22 mouse cellular contexts compared by ENCODE assay signal in the genomic region with DNA sequence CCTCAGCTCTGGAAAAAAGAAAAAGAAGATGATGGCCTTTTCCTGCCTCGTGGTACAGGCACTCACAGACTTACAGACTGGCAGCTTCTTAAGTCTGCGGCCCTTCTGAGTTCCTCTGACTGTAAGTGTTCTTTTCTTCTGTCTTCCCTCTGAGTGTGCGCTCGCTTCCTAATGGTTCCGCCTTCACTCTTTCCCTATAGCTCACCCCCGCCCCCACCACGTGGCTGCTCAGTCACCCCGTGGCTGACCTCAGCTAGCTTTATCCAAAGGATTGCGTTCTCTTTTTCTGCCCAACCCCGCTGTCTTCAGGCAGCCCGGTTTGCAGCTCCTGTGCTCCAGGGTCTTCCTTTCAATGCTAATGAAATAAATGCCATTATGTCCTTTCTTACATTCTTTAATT.
DNase-seq lines count a peak whose midpoint lies in the region; ATAC-seq and TF ChIP-seq lines count a peak whose summit lies in the region.
"Had no signal": no experiment of that assay in that cellular context is flagged by ENCODE, and none has a peak within 500 bp of the region (broad histone marks: within the 10 kb centered on the region; RNA-seq: fewer than 3 reads in every experiment).

No protein-coding gene starts in this region.

- WGBS in hindbrain, embryonic 11.5 days, result 26% methylated on average over 11 of the region's 11 CpGs
- WGBS in hindbrain, embryonic 14.5 days, result 29% methylated on average over 11 of the region's 11 CpGs
- 22% methylated on average over 11 of the region's 11 CpGs for WGBS in midbrain, embryonic 11.5 days
- WGBS in intestine, postnatal 0 days, result 70% methylated on average over 11 of the region's 11 CpGs

- no peak overlapping the region for H3K4me2 ChIP-seq in hindbrain, embryonic 11.5 days (replicated peaks; ENCODE audit: low read depth, low read length)
- no peak overlapping the region for H3K4me2 ChIP-seq in hindbrain, embryonic 14.5 days (replicated peaks)
- no peak overlapping the region for H3K4me2 ChIP-seq in midbrain, embryonic 11.5 days
- H3K4me2 ChIP-seq in intestine, postnatal 0 days (replicated peaks; ENCODE audit: low read depth), result no peak overlapping the region
- H3K4me2 ChIP-seq: heart, embryonic 12.5 days; hindbrain, embryonic 15.5 days; liver, embryonic 12.5 days had no signal

- no peak for TF ChIP-seq CTCF in ES-Bruce4 (IDR thresholded peaks at IDR 0.05; ENCODE audit: low read depth, low read length)
- no peak for TF ChIP-seq CTCF in intestine, postnatal 0 days (IDR thresholded peaks at IDR 0.05; ENCODE audit: low read depth)

- no peak for DNase-seq in hindbrain, embryonic 11.5 days (ENCODE audit: low spot score)
- no peak for DNase-seq in hindbrain, embryonic 14.5 days (ENCODE audit: low spot score)
- DNase-seq in ES-E14 (ENCODE audit: low read depth, low spot score), result no peak
- peak; percentile 88 for DNase-seq in midbrain, embryonic 11.5 days (ENCODE audit: low spot score, missing footprints)
- no peak for DNase-seq in left cerebral cortex, postnatal 25 days (ENCODE audit: low spot score in 2 of 2)
- no peak for DNase-seq in adrenal gland, postnatal 4 days (ENCODE audit: low spot score in 2 of 2)
- DNase-seq: adrenal gland, adult 2 months; cerebellum, postnatal 10 days; heart, adult 11 months; heart, postnatal 14 days; kidney, postnatal 10 days; left cerebral cortex, postnatal 4 days; lung, adult 2 months; lung, postnatal 36 days; retina, postnatal 1 day; thymus, adult 2 months had no signal

- TF ChIP-seq EP300 in ES-Bruce4 (IDR thresholded peaks at IDR 0.05; ENCODE audit: insufficient read depth, low read depth, low read length), result peak; percentile 70; the same call in 1 of the 2 replicates

- intact Hi-C loops in left cerebral cortex, postnatal 25 days (cut with DNase I), result no loop called here

- peak overlapping the region; percentile 36; the same call in 1 of the 2 replicates for H3K27ac ChIP-seq in hindbrain, embryonic 11.5 days (ENCODE audit: low read depth, low read length)
- H3K27ac ChIP-seq in hindbrain, embryonic 14.5 days, result no peak overlapping the region
- H3K27ac ChIP-seq in ES-Bruce4 (ENCODE audit: insufficient read depth, low read length) (peak overlapping the region; percentile 87), ES-E14 (ENCODE audit: insufficient read depth, low read depth, low read length, poor library complexity, severe bottlenecking) (peak overlapping the region; percentile 64; the same call in 1 of the 2 replicates)
- peak overlapping the region; percentile 98; the same call in 1 of the 2 replicates for H3K27ac ChIP-seq in midbrain, embryonic 11.5 days (ENCODE audit: low read depth, low read length)
- no peak overlapping the region for H3K27ac ChIP-seq in intestine, postnatal 0 days (ENCODE audit: low read depth, low read length)
- H3K27ac ChIP-seq: liver, embryonic 12.5 days had no signal

- H3K9me3 ChIP-seq in hindbrain, embryonic 11.5 days (ENCODE audit: control insufficient read depth, low read length), result no peaks in the 10 kb centered on the region
- no peaks in the 10 kb centered on the region for H3K9me3 ChIP-seq in hindbrain, embryonic 14.5 days (ENCODE audit: control insufficient read depth, low read length)
- H3K9me3 ChIP-seq in ES-Bruce4 (replicated peaks; ENCODE audit: control insufficient read depth, insufficient read depth, low read length, poor library complexity, severe bottlenecking), result no peaks in the 10 kb centered on the region
- H3K9me3 ChIP-seq in ES-E14 (ENCODE audit: control insufficient read depth, insufficient read depth, low read depth, low read length), result no peaks in the 10 kb centered on the region
- no peaks in the 10 kb centered on the region for H3K9me3 ChIP-seq in midbrain, embryonic 11.5 days (ENCODE audit: control insufficient read depth, low read length)
- H3K9me3 ChIP-seq in intestine, postnatal 0 days (ENCODE audit: control insufficient read depth), result no peaks in the 10 kb centered on the region
- H3K9me3 ChIP-seq: heart, embryonic 12.5 days; hindbrain, embryonic 15.5 days; liver, embryonic 12.5 days had no signal

- TF ChIP-seq POLR2A in ES-Bruce4 (IDR thresholded peaks at IDR 0.05; ENCODE audit: insufficient read depth, low read length), result no peak

- in situ Hi-C loops in ES-E14 (cut with MboI; ENCODE audit: low sequenced_read_pairs in 2 of 2, unreplicated experiment in 2 of 2), result no loop called here

- H3K9ac ChIP-seq in hindbrain, embryonic 11.5 days (ENCODE audit: low read depth, low read length), result no peak overlapping the region
- no peak overlapping the region for H3K9ac ChIP-seq in hindbrain, embryonic 14.5 days
- H3K9ac ChIP-seq in ES-Bruce4 (ENCODE audit: low read depth, poor library complexity, severe bottlenecking), result peak overlapping the region; percentile 37
- peak overlapping the region; percentile 50 for H3K9ac ChIP-seq in ES-E14 (ENCODE audit: insufficient read depth, low read depth, low read length, poor library complexity, severe bottlenecking)
- 0 out of 2 replicates have a peak overlapping the region, but pooled peaks have one; percentile 5 for H3K9ac ChIP-seq in midbrain, embryonic 11.5 days (ENCODE audit: low read length)
- no peak overlapping the region for H3K9ac ChIP-seq in intestine, postnatal 0 days (ENCODE audit: low read depth, low read length)
- H3K9ac ChIP-seq: heart, embryonic 12.5 days; hindbrain, embryonic 15.5 days; liver, embryonic 12.5 days had no signal

- no peak for ATAC-seq in hindbrain, embryonic 11.5 days (ENCODE audit: low FRiP score)
- ATAC-seq in hindbrain, embryonic 14.5 days (ENCODE audit: low FRiP score), result no peak
- no peak for ATAC-seq in midbrain, embryonic 11.5 days (ENCODE audit: low FRiP score)
- ATAC-seq in intestine, postnatal 0 days, result no peak
- ATAC-seq: intestine, embryonic 16.5 days; liver, embryonic 12.5 days had no signal

- H3K4me1 ChIP-seq in hindbrain, embryonic 11.5 days (replicated peaks; ENCODE audit: control insufficient read depth, insufficient read depth, low read length), result no peaks in the 10 kb centered on the region; the same call in 1 of the 2 replicates
- peaks cover 12% of the 10 kb centered on the region; the same call in 1 of the 2 replicates for H3K4me1 ChIP-seq in hindbrain, embryonic 14.5 days (replicated peaks; ENCODE audit: control insufficient read depth, insufficient read depth, low read length)
- H3K4me1 ChIP-seq in ES-Bruce4 (ENCODE audit: control insufficient read depth, insufficient read depth, low read length), result peaks cover 2% of the 10 kb centered on the region
- H3K4me1 ChIP-seq in ES-E14 (ENCODE audit: control insufficient read depth in 2 of 2, insufficient read depth in 2 of 2, low read length in 2 of 2, poor library complexity in 1 of 2), result peaks cover 11 to 16% of the 10 kb centered on the region in 2 experiments
- peaks cover 28% of the 10 kb centered on the region for H3K4me1 ChIP-seq in midbrain, embryonic 11.5 days (ENCODE audit: control insufficient read depth, insufficient read depth, low read length)
- H3K4me1 ChIP-seq in intestine, postnatal 0 days (replicated peaks; ENCODE audit: control insufficient read depth, insufficient read depth, low read length), result no peaks in the 10 kb centered on the region
- H3K4me1 ChIP-seq: heart, embryonic 12.5 days; liver, embryonic 12.5 days had no signal

- H3K27me3 ChIP-seq in hindbrain, embryonic 11.5 days (ENCODE audit: control insufficient read depth, insufficient read depth, low read length), result no peaks in the 10 kb centered on the region
- H3K27me3 ChIP-seq in hindbrain, embryonic 14.5 days (ENCODE audit: control insufficient read depth, insufficient read depth, low read length), result no peaks in the 10 kb centered on the region
- H3K27me3 ChIP-seq in ES-Bruce4 (ENCODE audit: control insufficient read depth, insufficient read depth, low read length, poor library complexity, severe bottlenecking), result no peaks in the 10 kb centered on the region
- H3K27me3 ChIP-seq in midbrain, embryonic 11.5 days (ENCODE audit: control insufficient read depth, insufficient read depth, low read length), result no peaks in the 10 kb centered on the region
- H3K27me3 ChIP-seq in intestine, postnatal 0 days (replicated peaks; ENCODE audit: control insufficient read depth, insufficient read depth, low read length), result no peaks in the 10 kb centered on the region
- H3K27me3 ChIP-seq: heart, embryonic 12.5 days; hindbrain, embryonic 15.5 days; liver, embryonic 12.5 days had no signal

- no peak overlapping the region for H3K4me3 ChIP-seq in hindbrain, embryonic 11.5 days (ENCODE audit: low read depth, low read length)
- H3K4me3 ChIP-seq in hindbrain, embryonic 14.5 days (replicated peaks; ENCODE audit: low read length), result no peak overlapping the region
- H3K4me3 ChIP-seq in ES-Bruce4 (ENCODE audit: low read depth, low read length) (peak overlapping the region; percentile 67), ES-E14 (ENCODE audit: insufficient read depth in 1 of 2, low read depth in 1 of 2, low read length in 2 of 2, poor library complexity in 1 of 2, severe bottlenecking in 1 of 2) (peak overlapping the region; percentile 45)
- no peak overlapping the region for H3K4me3 ChIP-seq in midbrain, embryonic 11.5 days (ENCODE audit: low read depth, low read length)
- H3K4me3 ChIP-seq in intestine, postnatal 0 days (ENCODE audit: low read depth, low read length), result no peak overlapping the region
- H3K4me3 ChIP-seq: heart, embryonic 12.5 days; hindbrain, embryonic 15.5 days; liver, embryonic 12.5 days had no signal

- no peaks in the 10 kb centered on the region for H3K36me3 ChIP-seq in hindbrain, embryonic 11.5 days (ENCODE audit: control insufficient read depth, insufficient read depth, low read length)
- no peaks in the 10 kb centered on the region for H3K36me3 ChIP-seq in hindbrain, embryonic 14.5 days (replicated peaks; ENCODE audit: control insufficient read depth, insufficient read depth)
- H3K36me3 ChIP-seq in ES-Bruce4 (ENCODE audit: control insufficient read depth, insufficient read depth, low read length, poor library complexity, severe bottlenecking) (no peaks in the 10 kb centered on the region), ES-E14 (ENCODE audit: control insufficient read depth, insufficient read depth, low read length, poor library complexity, severe bottlenecking) (peaks cover 5% of the 10 kb centered on the region; the same call in 1 of the 2 replicates)
- H3K36me3 ChIP-seq in midbrain, embryonic 11.5 days (ENCODE audit: control insufficient read depth, insufficient read depth, low read length), result no peaks in the 10 kb centered on the region
- peaks cover 7% of the 10 kb centered on the region; the same call in 1 of the 2 replicates for H3K36me3 ChIP-seq in intestine, postnatal 0 days (ENCODE audit: control insufficient read depth, insufficient read depth)
- H3K36me3 ChIP-seq: hindbrain, embryonic 15.5 days had no signal

TF ChIP-seq in ES-E14, 5 proteins besides CTCF, POLR2A, EP300 and RAD21:
- TF ChIP-seq ZC3H11A (IDR thresholded peaks at IDR 0.05; ENCODE audit: borderline replicate concordance, low read depth, low read length) (no peak), HCFC1 (IDR thresholded peaks at IDR 0.05; ENCODE audit: borderline replicate concordance, insufficient read depth, low read length) (no peak), CHD2 (IDR thresholded peaks at IDR 0.05; ENCODE audit: low read depth, low read length) (no peak), MAFK (IDR thresholded peaks at IDR 0.05; ENCODE audit: insufficient read depth, low read depth, low read length) (no peak), ZNF384 (IDR thresholded peaks at IDR 0.05; ENCODE audit: low read depth, low read length) (no peak)

Comparison
In these comparisons a context has a peak if more than half of its experiments do, and no peak if none do; other contexts are left out.
1. H3K27ac ChIP-seq: peak in hindbrain, embryonic 11.5 days (single experiment), ES-Bruce4 (single experiment), ES-E14 (single experiment) and midbrain, embryonic 11.5 days (single experiment); none in hindbrain, embryonic 14.5 days (single experiment) and intestine, postnatal 0 days (single experiment).
2. H3K4me3 ChIP-seq: peak in ES-Bruce4 (single experiment) and ES-E14 (2 of 2); none in hindbrain, embryonic 11.5 days (single experiment), hindbrain, embryonic 14.5 days (single experiment), midbrain, embryonic 11.5 days (single experiment) and intestine, postnatal 0 days (single experiment).
3. H3K9ac ChIP-seq: peak in ES-Bruce4 (single experiment), ES-E14 (single experiment) and midbrain, embryonic 11.5 days (single experiment); none in hindbrain, embryonic 11.5 days (single experiment), hindbrain, embryonic 14.5 days (single experiment) and intestine, postnatal 0 days (single experiment).